Mouse (Mus musculus): ENCODE results near the gene Prss38.

DNA sequence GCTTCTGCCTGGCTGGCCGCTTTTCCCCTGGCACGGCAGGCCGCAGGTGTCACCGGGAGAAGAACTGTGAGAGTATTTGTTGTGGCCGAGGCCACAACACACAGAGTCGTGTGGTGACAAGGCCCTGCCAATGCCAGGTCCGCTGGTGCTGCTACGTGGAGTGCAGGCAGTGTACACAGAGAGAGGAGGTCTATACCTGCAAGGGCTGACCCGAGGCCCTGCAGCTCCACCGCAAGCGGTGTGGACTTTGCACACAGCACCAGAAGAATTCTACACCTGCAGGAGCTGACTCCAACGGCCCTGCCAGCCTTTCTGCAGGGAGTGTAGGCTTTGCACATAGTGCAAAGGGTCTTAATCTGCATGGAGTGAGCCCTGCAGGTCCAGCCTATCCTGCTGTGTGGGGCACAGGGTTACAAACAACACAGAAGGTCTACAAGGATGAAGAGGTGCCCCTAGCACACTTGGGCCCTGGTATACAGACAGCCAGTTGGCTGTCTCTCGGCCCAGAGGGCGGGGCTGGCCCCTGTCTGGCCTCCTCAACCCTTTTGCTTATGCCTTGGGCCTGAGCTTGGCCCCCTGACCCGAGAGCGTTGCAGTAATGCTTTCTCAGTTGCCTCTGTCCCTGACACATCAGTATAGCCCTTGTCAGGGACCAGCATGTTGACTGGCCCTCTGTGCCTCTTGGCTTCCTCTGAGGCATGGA, 44.1 kb downstream of the Prss38 start:
- TF ChIP-seq CTCF (IDR thresholded peaks at IDR 0.05; ENCODE audit: control insufficient read depth, insufficient read depth, low read length) = no peak
- no peak for TF ChIP-seq POLR2A (IDR thresholded peaks at IDR 0.05; ENCODE audit: borderline replicate concordance, control insufficient read depth, low read depth, low read length)
